Mouse (Mus musculus) CH12.LX (cell line): ENCODE results near the gene Pa2g4. TPM values are rescaled to one million over a fixed set of nuclear protein-coding genes. Genes with fewer than 3 reads are reported as not detected.
"Not testable (repeated sequence)": the region's sequence is repeated elsewhere in the genome, so short reads cannot be mapped to it uniquely, and the experiment has no call there.

Experiments
- DNase-seq: peaks from one replicate; pipeline ENCODE4 v3.0.0-alpha.2; 2013; ENCODE audit errors: extremely low read depth
- H3K27ac ChIP-seq: 2 replicates; pipeline ENCODE4 v1.5.1; 2012; ENCODE audit warnings: low read depth, mild to moderate bottlenecking, control low read depth, moderate library complexity; ENCODE audit not compliant: insufficient read depth
- H3K27me3 ChIP-seq: replicated peaks from 2 replicates; pipeline ENCODE3; 2012; ENCODE audit warnings: inconsistent platforms
- H3K36me3 ChIP-seq, 2 experiments: replicated peaks in 1 of 2; 2 replicates each; pipeline versions ENCODE3 to v1.6.1; 2012; ENCODE audit warnings: inconsistent platforms in 1 of 2, low read length in 1 of 2, mild to moderate bottlenecking in 1 of 2, mixed read lengths in 1 of 2, moderate library complexity in 1 of 2; ENCODE audit not compliant: control insufficient read depth in 1 of 2, insufficient read depth in 1 of 2
- H3K4me1 ChIP-seq, 2 experiments: 2 replicates each; pipeline ENCODE4 v1.6.1; 2012; ENCODE audit warnings: inconsistent platforms in 1 of 2, moderate library complexity in 1 of 2; ENCODE audit not compliant: insufficient read depth in 2 of 2, control insufficient read depth in 1 of 2
- H3K4me2 ChIP-seq: 2 replicates; pipeline ENCODE4 v1.6.1; 2012; ENCODE audit warnings: low read depth, mild to moderate bottlenecking, control low read depth; ENCODE audit not compliant: poor library complexity, insufficient read depth, severe bottlenecking
- H3K4me3 ChIP-seq, 3 experiments: fragments of 150-350 bp in 1 of 3; sonication (generic) in 1 of 3; replicated peaks in 1 of 3; 2 replicates each; pipeline versions ENCODE3 to v1.5.1; 2011 to 2012; ENCODE audit warnings: low read depth in 2 of 3, low read length in 2 of 3, mild to moderate bottlenecking in 2 of 3, moderate library complexity in 2 of 3, control low read depth in 1 of 3, improper control_type of control experiment in 1 of 3, inconsistent platforms in 1 of 3, mixed read lengths in 1 of 3; ENCODE audit not compliant: poor library complexity in 1 of 3
- H3K79me2 ChIP-seq: replicated peaks from 2 replicates; pipeline ENCODE4 v1.6.1; 2012; ENCODE audit warnings: mild to moderate bottlenecking, moderate library complexity; ENCODE audit not compliant: control insufficient read depth, poor library complexity, insufficient read depth, severe bottlenecking; ENCODE audit errors: extremely low read depth
- H3K9ac ChIP-seq: 2 replicates; pipeline ENCODE4 v1.6.1; 2012; ENCODE audit warnings: low read depth, mild to moderate bottlenecking, control low read depth, moderate library complexity; ENCODE audit not compliant: insufficient read depth
- H3K9me3 ChIP-seq: replicated peaks from 2 replicates; pipeline ENCODE3; 2012; ENCODE audit warnings: low read length, inconsistent platforms, mixed read lengths
- CHD2 ChIP-seq: IDR thresholded peaks from 2 replicates; pipeline ENCODE4 v1.6.1; 2011; ENCODE audit warnings: low read length, improper control_type of control experiment
- CTCF ChIP-seq, 2 experiments: IDR thresholded peaks in 1 of 2; conservative IDR thresholded peaks in 1 of 2; 2 replicates each; pipeline ENCODE4 v1.5.1; 2011 to 2012; ENCODE audit warnings: low read depth in 2 of 2, low read length in 2 of 2, improper control_type of control experiment in 1 of 2, inconsistent platforms in 1 of 2, mild to moderate bottlenecking in 1 of 2, moderate library complexity in 1 of 2
- MXI1 ChIP-seq: IDR thresholded peaks from 2 replicates; pipeline ENCODE4 v1.6.1; 2011; ENCODE audit warnings: mild to moderate bottlenecking, low read depth, low read length, improper control_type of control experiment
- MYC ChIP-seq: IDR thresholded peaks from 2 replicates; pipeline ENCODE4 v1.6.1; 2011; ENCODE audit warnings: low read depth, mild to moderate bottlenecking, improper control_type of control experiment, low read length
- POLR2AphosphoS2 ChIP-seq: IDR thresholded peaks from 2 replicates; pipeline ENCODE4 v1.6.1; 2011; ENCODE audit warnings: low read depth, low read length, improper control_type of control experiment
- SMC3 ChIP-seq: IDR thresholded peaks from 2 replicates; pipeline ENCODE4 v1.6.1; 2011; ENCODE audit warnings: low read depth, low read length, improper control_type of control experiment
- dilution Hi-C: fragments of 300-500 bp; cut with MboI; formaldehyde crosslinking; loops from 2 replicates; pipeline ENCODE4 v1.14.3; 2020; ENCODE audit warnings: low sequenced_read_pairs; ENCODE audit not compliant: extremely low pct_unique_long_range_greater_than_20kb, extremely low pct_ligation_motif_present
- in situ Hi-C: fragments of 300-500 bp; cut with MboI; formaldehyde crosslinking; loops from 3 replicates; pipeline ENCODE4 v1.14.3; 2019; ENCODE audit warnings: low sequenced_read_pairs, low pct_ligation_motif_present, low pct_unique_long_range_greater_than_20kb, mixed read lengths
- polyA plus RNA-seq: library from polyadenylated mRNA; unstranded; fragments of >175 nt; gene quantifications from 2 replicates; pipeline ENCODE4 v1.2.1, GENCODE M21; 2012; ENCODE audit warnings: low read depth; ENCODE audit not compliant: insufficient read length
- total RNA-seq, 2 experiments: library from RNA; depleted of rRNA; stranded (reverse); fragments of 300-350 nt in 1 of 2; fragments of >200 nt in 1 of 2; gene quantifications; 2 replicates each; pipeline ENCODE4 v1.2.3; 2012 to 2014

Pa2g4 gene
- total and polyA plus RNA-seq, 3 experiments: 129 to 550 (median 133) TPM

GRCm38 (mm10) chr10:128556286-128556685 lies 9.5 kb downstream of the Pa2g4 start:
- no peak overlapping the region for H3K9ac ChIP-seq
- peak in 1 of 2 experiments; percentile 58; a peak in 2 of 4 replicates for TF ChIP-seq CTCF (conservative IDR thresholded peaks at IDR 0.05 in 1 of 2, IDR thresholded peaks at IDR 0.05 in 1 of 2; ENCODE audit: low read depth in 2 of 2, low read length in 2 of 2)
- TF ChIP-seq SMC3: peak; percentile 39; the same call in 1 of the 2 replicates
- no peak for TF ChIP-seq MXI1
- TF ChIP-seq CHD2: no peak
- peak; percentile 27; the same call in 1 of the 2 replicates for TF ChIP-seq POLR2AphosphoS2
- peak; percentile 68 for TF ChIP-seq MYC
- no peaks in the 10 kb centered on the region for H3K79me2 ChIP-seq
- in situ Hi-C loops (no loop called here), dilution Hi-C loops (no loop called here)
- no peaks in the 10 kb centered on the region for H3K4me1 ChIP-seq
- no peak overlapping the region for H3K4me3 ChIP-seq
- H3K9me3 ChIP-seq: no peaks in the 10 kb centered on the region
- H3K36me3 ChIP-seq: peaks cover 36 to 46% of the 10 kb centered on the region in 2 experiments
- no peak overlapping the region for H3K4me2 ChIP-seq
- peak; percentile 38 for DNase-seq
- H3K27me3 ChIP-seq: no peaks in the 10 kb centered on the region
- H3K27ac ChIP-seq: no peak overlapping the region

GRCm38 (mm10) chr10:128555567-128555966 lies 10.2 kb downstream of the Pa2g4 start:
- in situ Hi-C loops, DNase-seq, dilution Hi-C loops: not testable (repeated sequence)

GRCm38 (mm10) chr10:128550144-128550823 lies 15.5 kb downstream of the Pa2g4 start:
- H3K9ac ChIP-seq, H3K4me3 ChIP-seq, H3K27me3 ChIP-seq, H3K27ac ChIP-seq, DNase-seq, in situ Hi-C loops, H3K4me2 ChIP-seq, H3K9me3 ChIP-seq, dilution Hi-C loops: not testable (repeated sequence)
- H3K36me3 ChIP-seq: peaks cover 7 to 11% of the 10 kb centered on the region in 2 experiments
- H3K4me1 ChIP-seq: peaks cover 8 to 14% of the 10 kb centered on the region in 2 experiments
- H3K79me2 ChIP-seq: peaks cover 14% of the 10 kb centered on the region

More at GRCm38 (mm10) chr10:128555567-128555966, 10.2 kb downstream of the Pa2g4 start:
- not testable (repeated sequence) for H3K4me1 ChIP-seq, H3K79me2 ChIP-seq, H3K27me3 ChIP-seq, H3K9me3 ChIP-seq, H3K9ac ChIP-seq, H3K4me2 ChIP-seq, H3K4me3 ChIP-seq, H3K27ac ChIP-seq
- peaks cover 30 to 39% of the 10 kb centered on the region in 2 experiments for H3K36me3 ChIP-seq

GRCm38 (mm10) chr10:128549682-128550057 lies 16.1 kb downstream of the Pa2g4 start:
- H3K9me3 ChIP-seq, DNase-seq, H3K27ac ChIP-seq, dilution Hi-C loops, H3K4me3 ChIP-seq, in situ Hi-C loops, H3K27me3 ChIP-seq, H3K9ac ChIP-seq: not testable (repeated sequence)
- Histone ChIP-seq H3K4me1 (peaks cover 8 to 20% of the 10 kb centered on the region in 2 experiments), H3K4me2 (0 out of 2 replicates have a peak overlapping the region, but pooled peaks have one; percentile 19), H3K79me2 (peaks cover 15% of the 10 kb centered on the region), H3K36me3 (peaks cover 13 to 17% of the 10 kb centered on the region in 2 experiments)
